Mouse (Mus musculus) limb, embryonic 10.5 days (tissue): ENCODE measurements at regions not wholly inside any gene's neighbourhood (a gene's known extent, or its start where the extent isn't known, plus 50 kb on each side); places are given as distances from the start of the nearest gene placed in this dataset.

Experiments used
- DNase-seq: peaks from one replicate; pipeline ENCODE4 v3.0.0-alpha.2; 2017; ENCODE audit warnings: low spot score
- H3K27ac ChIP-seq: fragments of 300-500 bp; sonication (generic); 2 replicates; pipeline ENCODE4 v1.5.1; 2016; ENCODE audit warnings: mild to moderate bottlenecking
- H3K27me3 ChIP-seq: fragments of 300-500 bp; sonication (generic); 2 replicates; pipeline ENCODE4 v1.6.1; 2016; ENCODE audit warnings: low read depth, mild to moderate bottlenecking; ENCODE audit not compliant: poor library complexity, severe bottlenecking
- H3K36me3 ChIP-seq: fragments of 300-500 bp; sonication (generic); 2 replicates; pipeline ENCODE4 v1.6.1; 2016; ENCODE audit warnings: mild to moderate bottlenecking, moderate library complexity
- H3K4me1 ChIP-seq: fragments of 300-500 bp; sonication (generic); 2 replicates; pipeline ENCODE4 v1.6.1; 2016
- H3K4me3 ChIP-seq: fragments of 300-500 bp; sonication (generic); 2 replicates; pipeline ENCODE4 v1.5.1; 2016; ENCODE audit warnings: mild to moderate bottlenecking, moderate library complexity
- H3K9me3 ChIP-seq: fragments of 300-500 bp; sonication (generic); replicated peaks from 2 replicates; pipeline ENCODE4 v1.6.1; 2016; ENCODE audit warnings: mild to moderate bottlenecking
- WGBS: fragments of 180-500 bp; shearing (Covaris S2); methylation state at CpG from one replicate; pipeline ENCODE4 v1.1.7; 2016; 5-methylcytosine and 5-hydroxymethylcytosine counted together

GRCm38 (mm10) chr10:92455195-92455594 is 267.0 kb downstream of the Nedd1 start:
- 92% methylated on average over 1 of the region's 1 CpGs for WGBS
- Histone ChIP-seq H3K27me3 (no peaks in the 10 kb centered on the region), H3K27ac (no peak overlapping the region), H3K4me1 (peaks cover 7% of the 10 kb centered on the region), H3K9me3 (no peaks in the 10 kb centered on the region), H3K36me3 (no peaks in the 10 kb centered on the region), H3K4me3 (no peak overlapping the region)
- DNase-seq = no peak

DNA sequence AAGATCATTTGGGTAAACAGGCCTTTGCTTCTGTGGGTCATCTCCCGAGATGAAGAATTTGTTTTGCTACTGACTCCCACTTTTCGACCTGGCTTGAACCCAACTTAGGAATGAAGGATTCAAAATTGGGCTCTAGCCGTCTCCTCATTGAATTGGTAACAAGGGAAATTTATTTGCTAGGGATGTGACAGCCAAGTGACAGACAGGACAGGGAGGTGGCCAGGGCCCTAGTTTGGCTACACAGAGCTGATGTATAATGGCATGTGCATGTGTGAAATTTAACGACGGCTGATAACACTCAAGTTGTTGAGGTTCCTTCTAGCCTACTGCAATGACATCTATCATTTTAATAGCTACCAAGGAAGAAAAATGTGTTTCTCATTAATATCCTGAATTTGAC is 268.7 kb downstream of the Nedd1 start:
- Histone ChIP-seq H3K4me3 (no peak overlapping the region), H3K9me3 (no peaks in the 10 kb centered on the region), H3K36me3 (no peaks in the 10 kb centered on the region), H3K4me1 (peaks cover 7% of the 10 kb centered on the region), H3K27ac (no peak overlapping the region), H3K27me3 (no peaks in the 10 kb centered on the region)
- no peak for DNase-seq
- 55% methylated on average over 5 of the region's 5 CpGs for WGBS

DNA sequence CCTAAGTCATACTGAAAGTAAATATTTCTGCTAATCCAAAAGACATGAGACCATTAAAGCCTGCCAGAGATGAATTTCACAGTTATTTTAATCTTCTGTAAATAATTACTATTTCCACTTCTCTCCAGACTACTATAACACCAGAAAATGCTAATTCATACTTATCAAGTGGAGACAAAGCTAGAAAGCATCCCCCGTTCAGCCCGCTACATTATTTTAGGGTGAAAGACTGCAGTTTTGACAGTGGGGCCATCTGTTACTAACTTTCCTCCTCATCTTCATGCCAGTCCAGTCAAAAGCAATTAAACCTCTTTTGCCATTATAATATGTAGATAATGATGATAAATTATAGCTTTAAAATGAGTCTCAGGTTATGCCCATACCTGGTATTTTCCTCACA is 276.3 kb downstream of the Nedd1 start:
- no peaks in the 10 kb centered on the region for H3K36me3 ChIP-seq
- 93% methylated on average over 2 of the region's 2 CpGs for WGBS

DNA sequence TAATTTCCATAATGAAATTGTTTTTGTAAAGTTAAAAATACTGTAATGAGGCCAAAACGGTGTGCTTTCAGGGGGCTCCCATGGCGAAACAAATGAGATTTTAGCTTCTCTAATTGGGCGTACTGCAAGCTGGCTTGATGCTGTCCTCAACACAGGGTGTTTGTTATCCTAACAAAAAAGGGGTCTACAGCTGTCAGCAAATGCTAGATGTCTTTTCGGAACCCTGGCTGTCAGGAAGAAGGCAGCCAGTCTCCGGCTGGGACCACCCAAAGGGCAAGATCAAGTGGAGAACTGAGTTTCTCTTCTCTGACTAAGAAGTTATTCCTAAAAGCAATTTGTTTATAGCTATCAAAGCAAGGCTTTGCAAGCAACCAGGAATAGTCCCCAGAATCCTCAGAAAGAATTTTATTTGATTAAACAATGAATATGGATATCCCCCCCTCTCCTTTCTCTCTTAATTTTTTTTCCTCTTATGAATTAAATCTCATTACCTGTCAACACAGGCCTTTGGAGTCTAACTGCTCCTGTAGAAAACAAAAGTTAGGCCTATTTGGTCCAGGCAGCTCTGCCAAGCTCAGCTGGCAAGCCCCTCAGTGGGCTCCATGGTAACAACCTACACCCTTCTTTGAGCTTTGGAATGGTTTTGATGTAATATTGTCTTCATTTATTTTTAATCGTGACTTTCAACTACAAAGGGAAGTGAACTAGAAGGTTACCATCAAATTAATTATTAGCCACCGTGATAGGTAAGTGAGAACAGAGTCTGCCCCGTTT is 283.4 kb downstream of the Nedd1 start:
- DNase-seq = no peak
- Histone ChIP-seq H3K9me3 (no peaks in the 10 kb centered on the region), H3K27me3 (no peaks in the 10 kb centered on the region), H3K4me3 (no peak overlapping the region), H3K4me1 (peaks cover 17% of the 10 kb centered on the region), H3K36me3 (no peaks in the 10 kb centered on the region), H3K27ac (no peak overlapping the region)
- 67% methylated on average over 8 of the region's 8 CpGs for WGBS

More for the DNA sequence above, 276.3 kb downstream of the Nedd1 start:
- no peak for DNase-seq
- Histone ChIP-seq H3K27me3 (no peaks in the 10 kb centered on the region), H3K9me3 (no peaks in the 10 kb centered on the region), H3K4me1 (peaks cover 11% of the 10 kb centered on the region), H3K27ac (no peak overlapping the region), H3K4me3 (no peak overlapping the region)

DNA sequence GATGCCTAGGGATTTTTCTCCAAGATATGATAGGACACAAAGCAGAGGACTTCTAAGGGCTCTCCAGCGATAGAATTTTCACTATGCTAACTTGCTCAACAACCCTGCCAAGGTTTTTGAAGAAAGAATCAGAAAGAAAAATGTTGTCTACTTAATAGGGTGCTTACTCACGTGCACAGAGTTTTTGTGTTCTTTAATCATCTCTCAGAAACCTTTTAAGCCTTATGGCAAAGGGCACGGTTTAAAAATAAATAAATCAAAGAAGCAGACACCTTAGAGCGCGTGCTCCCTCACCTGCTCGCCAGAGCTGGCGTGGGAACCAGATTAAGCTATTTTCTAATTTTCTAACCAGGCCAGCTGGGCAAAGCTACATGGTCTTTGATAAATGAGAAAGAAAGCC is 293.0 kb downstream of the Nedd1 start:
- Histone ChIP-seq H3K27me3 (no peaks in the 10 kb centered on the region), H3K4me3 (no peak overlapping the region), H3K27ac (no peak overlapping the region), H3K4me1 (no peaks in the 10 kb centered on the region), H3K9me3 (no peaks in the 10 kb centered on the region), H3K36me3 (no peaks in the 10 kb centered on the region)
- DNase-seq = no peak
- 61% methylated on average over 7 of the region's 7 CpGs for whole genome bisulfite sequencing

DNA sequence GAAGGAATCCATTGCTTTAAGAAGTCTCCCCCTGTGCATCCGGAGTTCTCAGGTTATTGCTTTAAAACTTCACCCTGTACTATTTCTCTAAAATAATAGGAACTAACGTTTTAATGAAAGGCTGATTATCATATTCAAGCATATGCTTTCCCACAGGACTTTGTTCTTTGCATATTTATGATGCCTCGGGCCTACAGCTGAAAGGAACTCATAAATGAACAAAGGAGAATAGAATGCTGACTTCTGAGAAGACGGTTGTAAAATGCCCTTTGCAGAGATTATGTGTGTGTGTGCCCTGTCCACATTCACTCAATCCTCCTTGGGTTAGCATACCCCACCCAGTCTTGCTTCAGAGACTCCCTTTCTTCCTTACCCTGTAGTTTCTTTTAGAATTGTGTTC is 294.2 kb downstream of the Nedd1 start:
- no peaks in the 10 kb centered on the region for H3K4me1 ChIP-seq
- no peak overlapping the region for H3K27ac ChIP-seq
- no peaks in the 10 kb centered on the region for H3K9me3 ChIP-seq
- no peaks in the 10 kb centered on the region for H3K27me3 ChIP-seq
- WGBS = 65% methylated on average over 4 of the region's 4 CpGs
- no peaks in the 10 kb centered on the region for H3K36me3 ChIP-seq
- no peak overlapping the region for H3K4me3 ChIP-seq
- no peak for DNase-seq

DNA sequence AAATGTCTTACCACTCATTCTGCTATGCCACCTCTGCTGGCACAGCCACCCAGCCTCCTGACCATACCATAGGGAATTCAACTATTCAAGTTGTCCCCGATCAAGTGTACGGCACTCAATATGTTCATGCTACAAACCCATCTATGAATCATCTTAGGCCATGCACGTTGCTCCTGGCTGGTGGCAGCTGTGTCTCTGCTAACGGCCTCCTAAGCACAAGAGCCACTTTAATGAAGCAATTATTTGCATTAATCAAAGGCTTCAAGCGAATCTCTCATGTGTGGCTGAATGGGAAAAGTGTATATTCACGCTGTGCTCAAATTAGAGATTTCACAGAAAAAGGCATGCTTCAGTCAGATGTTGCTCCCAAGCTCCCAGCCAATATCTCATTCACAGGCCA is 295.8 kb downstream of the Nedd1 start:
- H3K27ac ChIP-seq = no peak overlapping the region
- H3K9me3 ChIP-seq = no peaks in the 10 kb centered on the region
- WGBS = 85% methylated on average over 6 of the region's 6 CpGs

GRCm38 (mm10) chr10:92412737-92413136 is 309.5 kb downstream of the Nedd1 start:
- Histone ChIP-seq H3K27ac (no peak overlapping the region), H3K27me3 (no peaks in the 10 kb centered on the region), H3K4me1 (no peaks in the 10 kb centered on the region), H3K4me3 (no peak overlapping the region), H3K36me3 (no peaks in the 10 kb centered on the region), H3K9me3 (no peaks in the 10 kb centered on the region)
- DNase-seq = no peak
- 88% methylated on average over 7 of the region's 7 CpGs for WGBS

More for the DNA sequence above, 295.8 kb downstream of the Nedd1 start:
- no peaks in the 10 kb centered on the region for H3K36me3 ChIP-seq
- H3K4me1 ChIP-seq = no peaks in the 10 kb centered on the region
- DNase-seq = no peak
- no peaks in the 10 kb centered on the region for H3K27me3 ChIP-seq
- H3K4me3 ChIP-seq = no peak overlapping the region

DNA sequence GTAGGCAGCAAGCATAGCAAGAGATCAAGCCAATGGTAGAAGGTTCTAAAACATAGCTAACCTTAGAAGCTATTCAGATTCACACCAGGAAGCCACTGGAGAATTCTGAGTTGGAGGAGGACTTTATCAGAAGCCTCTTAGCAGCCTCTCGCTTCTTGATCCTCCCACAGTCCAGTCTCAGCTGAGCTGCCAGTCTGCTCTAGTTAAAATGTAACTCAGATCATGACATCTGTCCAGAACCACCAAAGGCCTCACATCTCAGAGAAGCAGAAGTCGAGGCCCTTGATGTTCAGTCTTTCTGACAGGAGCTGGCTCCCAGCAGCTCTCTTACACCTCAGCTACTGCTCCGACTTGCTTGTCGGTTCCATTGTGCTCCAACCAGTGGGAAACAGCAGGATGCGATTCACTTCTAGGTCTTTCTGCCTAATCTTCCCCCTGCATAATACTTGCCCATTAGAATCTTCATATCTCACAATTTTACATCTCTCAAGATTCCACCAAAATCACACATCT is 311.4 kb downstream of the Nedd1 start:
- Histone ChIP-seq H3K27ac (no peak overlapping the region), H3K4me1 (no peaks in the 10 kb centered on the region), H3K27me3 (no peaks in the 10 kb centered on the region), H3K36me3 (no peaks in the 10 kb centered on the region), H3K9me3 (no peaks in the 10 kb centered on the region), H3K4me3 (no peak overlapping the region)
- no peak for DNase-seq
- 79% methylated on average over 5 of the region's 5 CpGs for WGBS

DNA sequence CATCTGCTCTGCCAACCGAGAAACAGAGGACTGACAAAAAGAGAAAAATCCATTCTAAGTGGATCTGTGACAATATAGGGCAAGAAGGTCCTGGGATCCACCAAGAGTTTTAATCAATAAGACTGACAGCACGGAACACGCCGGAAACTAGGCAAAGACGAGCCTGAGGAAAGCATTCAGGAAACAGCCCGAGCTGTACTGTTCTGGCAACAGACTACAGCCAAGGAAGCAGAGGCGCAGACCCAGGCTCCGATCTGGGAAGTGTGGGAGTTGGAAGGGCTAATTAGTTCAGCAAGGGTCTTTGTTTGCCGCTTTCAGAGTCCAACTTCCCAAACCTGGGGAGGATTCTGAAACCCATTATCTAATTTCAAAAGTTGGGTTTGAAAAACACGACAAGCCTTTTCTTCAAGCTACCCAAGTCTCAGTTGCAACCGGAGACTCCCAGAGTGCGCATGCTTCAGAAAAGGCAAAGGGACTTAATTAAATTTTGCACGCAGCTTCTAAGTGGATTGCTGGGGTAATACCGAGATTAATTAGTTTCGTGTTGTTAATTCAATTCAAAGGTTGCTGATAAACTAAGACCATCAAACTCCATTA is 317.4 kb downstream of the Nedd1 start:
- no peak for DNase-seq

DNA sequence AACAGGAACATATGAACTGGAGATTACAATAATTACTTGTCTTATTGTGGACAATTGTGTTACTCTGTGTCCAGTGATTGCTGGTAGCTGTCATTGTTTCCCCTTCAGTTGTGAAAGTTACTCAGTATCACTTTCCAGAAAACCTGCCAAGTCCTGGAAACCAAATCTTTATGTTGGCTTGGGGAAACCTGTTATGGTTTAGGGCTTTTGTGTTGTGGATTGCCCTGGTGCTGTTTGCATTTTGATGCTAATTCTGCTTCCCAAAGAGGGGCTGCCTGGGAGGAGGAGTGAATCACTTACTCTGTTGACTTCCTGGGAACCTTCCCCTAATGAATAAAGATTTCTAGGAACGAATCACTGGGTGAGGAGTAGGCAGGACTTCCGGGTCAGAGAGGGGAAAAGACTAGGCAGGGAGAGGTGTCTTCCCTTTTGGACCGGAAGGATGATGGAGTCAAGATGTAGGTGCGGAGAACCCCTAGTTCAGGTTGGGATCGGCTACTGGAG is 321.6 kb downstream of the Nedd1 start:
- no peaks in the 10 kb centered on the region for H3K4me1 ChIP-seq
- no peaks in the 10 kb centered on the region for H3K9me3 ChIP-seq
- no peak for DNase-seq
- 87% methylated on average over 5 of the region's 5 CpGs for WGBS
- no peaks in the 10 kb centered on the region for H3K36me3 ChIP-seq
- H3K27ac ChIP-seq = no peak overlapping the region
- no peak overlapping the region for H3K4me3 ChIP-seq
- H3K27me3 ChIP-seq = no peaks in the 10 kb centered on the region

More for the DNA sequence above, 317.4 kb downstream of the Nedd1 start:
- Histone ChIP-seq H3K36me3 (no peaks in the 10 kb centered on the region), H3K9me3 (no peaks in the 10 kb centered on the region), H3K4me1 (no peaks in the 10 kb centered on the region), H3K27ac (no peak overlapping the region), H3K27me3 (no peaks in the 10 kb centered on the region), H3K4me3 (no peak overlapping the region)
- WGBS = 86% methylated on average over 15 of the region's 15 CpGs

- no peaks in the 10 kb centered on the region for H3K9me3 ChIP-seq
- no peak overlapping the region for H3K4me3 ChIP-seq
- H3K4me1 ChIP-seq = no peaks in the 10 kb centered on the region
- DNase-seq = no peak
- no peaks in the 10 kb centered on the region for H3K27me3 ChIP-seq
- no peak overlapping the region for H3K27ac ChIP-seq
- no peaks in the 10 kb centered on the region for H3K36me3 ChIP-seq
- 83% methylated on average over 7 of the region's 7 CpGs for WGBS
Measured at GRCm38 (mm10) chr10:92389176-92389732, 333.0 kb downstream of the Nedd1 start.

- H3K4me1 ChIP-seq = no peaks in the 10 kb centered on the region
- no peaks in the 10 kb centered on the region for H3K9me3 ChIP-seq
- H3K27me3 ChIP-seq = no peaks in the 10 kb centered on the region
- DNase-seq = no peak
- 90% methylated on average over 8 of the region's 8 CpGs for WGBS
- no peak overlapping the region for H3K27ac ChIP-seq
- H3K4me3 ChIP-seq = no peak overlapping the region
- no peaks in the 10 kb centered on the region for H3K36me3 ChIP-seq
Measured at GRCm38 (mm10) chr10:92367126-92367525, 355.1 kb downstream of the Nedd1 start.
